Mouse (Mus musculus): ENCODE data around the gene Dpagt1.

Dpagt1 gene

GRCm38 (mm10) chr9:44379054-44379834 is 53.4 kb downstream of the Dpagt1 start, which contains the start of gene Hyou1:
Gene Hyou1, plus strand, starts transcription at chr9:44379490.
- under 1% methylated on average over 83 of the region's 83 CpGs for WGBS

DNA sequence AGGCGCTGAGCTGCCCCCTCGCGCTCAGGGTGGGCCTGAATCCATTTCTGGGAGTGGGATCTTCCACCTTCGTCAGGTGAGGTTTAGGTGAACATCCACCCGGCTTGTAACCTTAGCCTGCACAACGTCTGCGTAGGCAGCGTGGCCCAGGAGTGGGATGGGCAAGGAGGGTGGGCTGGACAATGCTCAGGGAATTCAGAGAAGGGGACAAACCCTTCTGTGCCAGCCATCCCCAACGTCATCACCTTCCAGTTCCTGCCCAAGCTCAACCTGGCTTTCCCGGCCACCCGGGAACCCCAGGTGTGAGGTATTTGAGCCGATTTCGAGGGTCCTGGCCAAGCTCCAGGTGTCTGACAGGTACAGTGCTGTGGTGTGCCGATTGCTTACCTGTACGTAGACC is 54.0 kb downstream of the Dpagt1 start:
- WGBS, result 4% methylated on average over 15 of the region's 15 CpGs
